Mouse (Mus musculus): ENCODE measurements around the gene Itga9.

DNA sequence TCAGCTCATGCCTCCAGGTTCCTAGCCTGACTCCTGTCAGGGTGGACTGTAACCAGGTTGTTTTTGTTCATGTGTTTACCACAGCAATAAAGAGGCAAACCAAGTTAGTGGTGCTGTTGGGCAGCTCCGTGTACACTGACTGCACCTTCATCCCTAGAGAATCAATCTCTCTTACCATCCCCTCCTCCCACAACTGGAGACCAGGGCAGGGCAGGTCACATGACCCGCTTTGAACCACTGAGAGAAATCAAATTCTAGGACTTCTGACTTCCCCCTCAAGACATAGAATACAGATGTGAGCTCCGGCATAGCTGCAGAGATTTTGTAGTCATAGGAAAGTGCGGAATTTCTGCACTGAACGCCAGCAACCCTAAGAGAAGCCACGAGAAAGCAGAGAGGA lies 14.9 kb upstream of the Itga9 start:
- TF ChIP-seq POLR2A (IDR thresholded peaks at IDR 0.05; ENCODE audit: borderline replicate concordance, insufficient read depth, low read length) (no peak), CTCF (IDR thresholded peaks at IDR 0.05; ENCODE audit: borderline replicate concordance, insufficient read depth, low read depth, low read length) (no peak)
